10 mouse cellular contexts compared by ENCODE assay signal in the genomic region with DNA sequence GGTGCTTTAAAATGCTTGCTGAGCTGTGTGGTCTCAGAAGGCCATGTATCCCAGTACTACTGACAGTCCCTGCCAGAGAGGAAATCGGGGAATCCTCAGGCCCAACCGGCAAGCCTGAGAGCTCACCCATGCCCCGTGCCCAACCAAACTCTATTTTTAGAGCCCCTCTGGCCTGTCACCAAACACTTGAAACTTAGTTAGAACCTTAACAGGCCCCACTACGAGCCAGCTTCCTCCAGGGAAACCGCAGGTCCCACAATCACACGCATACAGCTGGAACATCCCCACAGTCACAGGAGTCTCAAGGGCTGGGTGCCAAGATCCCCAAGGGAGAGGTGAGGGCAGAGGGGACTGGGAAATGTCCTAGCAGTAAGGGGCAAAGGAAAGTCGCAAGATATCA. TPM values are rescaled to one million over a fixed set of nuclear protein-coding genes. Genes with fewer than 3 reads are reported as not detected.
DNase-seq lines count a peak whose midpoint lies in the region; ATAC-seq lines count a peak whose summit lies in the region.
"Had no signal": no experiment of that assay in that cellular context is flagged by ENCODE, and none has a peak within 500 bp of the region (broad histone marks: within the 10 kb centered on the region; RNA-seq: fewer than 3 reads in every experiment).

No protein-coding gene starts in this region.

- H3K4me2 ChIP-seq in liver, embryonic 13.5 days, result no peak overlapping the region

- ATAC-seq in liver, embryonic 13.5 days (ENCODE audit: low read depth), result peak; percentile 39; the same call in 1 of the 2 replicates

- no peak overlapping the region; the same call in none of the 2 replicates for H3K27ac ChIP-seq in liver, embryonic 13.5 days

- H3K4me3 ChIP-seq in liver, embryonic 13.5 days (replicated peaks), result no peak overlapping the region

- H3K9ac ChIP-seq in liver, embryonic 13.5 days, result no peak overlapping the region

- peaks cover 10% of the 10 kb centered on the region for H3K27me3 ChIP-seq in liver, embryonic 13.5 days

- WGBS in liver, embryonic 13.5 days (ENCODE audit: insufficient replicate concordance), result 11% methylated on average over 7 of the region's 7 CpGs

- no peaks in the 10 kb centered on the region for H3K9me3 ChIP-seq in liver, embryonic 13.5 days (replicated peaks)

- intact Hi-C loops in heart, postnatal 25 days (cut with DNase I), result no loop called here

- H3K4me1 ChIP-seq in liver, embryonic 13.5 days (replicated peaks), result peaks cover 24% of the 10 kb centered on the region

- no peaks in the 10 kb centered on the region for H3K36me3 ChIP-seq in liver, embryonic 13.5 days

- peak; percentile 98 for DNase-seq in heart, adult 11 months
- DNase-seq in heart, postnatal 25 days (ENCODE audit: low spot score), result no peak
- DNase-seq in 416B (ENCODE audit: low read depth) (peak; percentile 90), MN1 (ENCODE audit: low spot score) (no peak)
- peak; percentile 74 for DNase-seq in heart, adult 8-10 months (ENCODE audit: low spot score)
- DNase-seq in liver, embryonic 13.5 days, result no peak
- DNase-seq in adrenal gland, adult 2 months, result no peak
- no peak for DNase-seq in cerebellum, adult 11-12 months
- DNase-seq: B cell, adult 2 months; cerebellum, adult 2 months had no signal

RNA-seq across cellular contexts. Expression of a gene that starts 8.6 kb away (rescaled TPM):
- 10 to 100 TPM; 24.5 to 33.8 TPM for total RNA-seq in heart, postnatal 25 days (2021)
- 10 to 100 TPM; 20.2 to 34.2 (median 28.5) TPM for total RNA-seq in heart, adult 8-10 months (2022)
- polyA plus RNA-seq in liver, embryonic 13.5 days (2015; fragmentation: Nextera tagmentation; extraction: Ambion mirVana), result 0.63 and 0.76 TPM in 2 replicates
- total RNA-seq in adrenal gland, adult 2 months (2021), result 10 to 100 TPM; 30.3 to 54.0 TPM
- polyA plus RNA-seq in adrenal gland, adult 2 months (2012; rRNA removed), result 63.3 and 63.8 TPM in 2 replicates

RNA-seq across cellular contexts. Expression of a gene that starts 35.2 kb away (rescaled TPM):
- 1 to 10 TPM; 9.4 to 9.8 TPM for total RNA-seq in heart, postnatal 25 days (2021)
- 10 to 100 TPM; 18.7 to 28.2 (median 21.1) TPM for total RNA-seq in heart, adult 8-10 months (2022)
- 0.89 and 1.4 TPM in 2 replicates for polyA plus RNA-seq in liver, embryonic 13.5 days (2015; fragmentation: Nextera tagmentation; extraction: Ambion mirVana)
- 10 to 100 TPM; 15.6 to 29.8 TPM for total RNA-seq in adrenal gland, adult 2 months (2021)
- 35.2 and 41.3 TPM in 2 replicates for polyA plus RNA-seq in adrenal gland, adult 2 months (2012; rRNA removed)

Comparison
In these comparisons a context has a peak if more than half of its experiments do, and no peak if none do; other contexts are left out.
1. DNase-seq: peak in heart, adult 11 months (single experiment), 416B (single experiment) and heart, adult 8-10 months (single experiment); none in heart, postnatal 25 days (single experiment), liver, embryonic 13.5 days (single experiment), adrenal gland, adult 2 months (single experiment), MN1 (single experiment) and cerebellum, adult 11-12 months (single experiment).